30 mouse cellular contexts compared by ENCODE assay signal in genomic region chr15:59880426-59880825, GRCm38 (mm10).
"Had no signal": no experiment of that assay in that cellular context is flagged by ENCODE, and none has a peak within 500 bp of the region (broad histone marks: within the 10 kb centered on the region; RNA-seq: fewer than 3 reads in every experiment).

No protein-coding gene starts in this region.

- H3K4me3 ChIP-seq: limb, embryonic 10.5 days; limb, embryonic 12.5 days; limb, embryonic 13.5 days; limb, embryonic 15.5 days; liver, embryonic 12.5 days; liver, embryonic 13.5 days; liver, embryonic 15.5 days; lung, embryonic 15.5 days; megakaryocyte, embryonic 14.5 days; midbrain, embryonic 10.5 days; midbrain, embryonic 12.5 days; midbrain, embryonic 15.5 days; myocyte; neural tube, embryonic 12.5 days had no signal

- H3K27me3 ChIP-seq: limb, embryonic 12.5 days; limb, embryonic 13.5 days; limb, embryonic 15.5 days; liver, embryonic 12.5 days; liver, embryonic 13.5 days; liver, embryonic 15.5 days; lung, embryonic 15.5 days; midbrain, embryonic 12.5 days; midbrain, embryonic 15.5 days; neural tube, embryonic 12.5 days had no signal

- ATAC-seq: liver, embryonic 12.5 days; liver, postnatal 0 days; lung, postnatal 0 days; midbrain, embryonic 15.5 days; midbrain, embryonic 16.5 days had no signal

- H3K9me3 ChIP-seq: limb, embryonic 10.5 days; limb, embryonic 12.5 days; limb, embryonic 13.5 days; limb, embryonic 15.5 days; liver, embryonic 12.5 days; liver, embryonic 13.5 days; liver, embryonic 15.5 days; lung, embryonic 15.5 days; megakaryocyte, embryonic 14.5 days; midbrain, embryonic 10.5 days; midbrain, embryonic 12.5 days; midbrain, embryonic 15.5 days; neural tube, embryonic 12.5 days had no signal

- H3K9ac ChIP-seq: limb, embryonic 12.5 days; limb, embryonic 13.5 days; limb, embryonic 15.5 days; liver, embryonic 12.5 days; liver, embryonic 13.5 days; liver, embryonic 14.5 days; liver, embryonic 15.5 days; liver, postnatal 0 days; lung, embryonic 14.5 days; lung, embryonic 15.5 days; midbrain, embryonic 12.5 days; midbrain, embryonic 15.5 days; neural tube, embryonic 12.5 days had no signal

- H3K36me3 ChIP-seq: limb, embryonic 10.5 days; limb, embryonic 12.5 days; limb, embryonic 13.5 days; limb, embryonic 15.5 days; liver, embryonic 12.5 days; liver, embryonic 13.5 days; liver, embryonic 15.5 days; lung, embryonic 15.5 days; midbrain, embryonic 10.5 days; midbrain, embryonic 12.5 days; midbrain, embryonic 15.5 days; neural tube, embryonic 12.5 days had no signal

- H3K27ac ChIP-seq: limb, embryonic 10.5 days; limb, embryonic 12.5 days; limb, embryonic 13.5 days; limb, embryonic 15.5 days; liver, embryonic 12.5 days; liver, embryonic 13.5 days; liver, embryonic 14.5 days; liver, embryonic 15.5 days; lung, embryonic 15.5 days; macrophage; midbrain, embryonic 10.5 days; midbrain, embryonic 12.5 days; midbrain, embryonic 15.5 days; neural tube, embryonic 12.5 days had no signal

- H3K4me2 ChIP-seq: limb, embryonic 12.5 days; limb, embryonic 13.5 days; limb, embryonic 15.5 days; liver, embryonic 11.5 days; liver, embryonic 12.5 days; liver, embryonic 13.5 days; liver, embryonic 15.5 days; lung, embryonic 14.5 days; lung, embryonic 15.5 days; midbrain, embryonic 12.5 days; midbrain, embryonic 15.5 days; neural tube, embryonic 12.5 days had no signal

- DNase-seq: left cerebral cortex, postnatal 4 days; liver; liver, embryonic 13.5 days; liver, postnatal 0 days; lung, adult 18-20 months; lung, adult 2 months; lung, embryonic 14.5 days; lung, postnatal 10 days; lung, postnatal 14 days; lung, postnatal 36 days; lung, postnatal 4 days; midbrain, embryonic 14.5 days had no signal

- H3K4me1 ChIP-seq: limb, embryonic 10.5 days; limb, embryonic 12.5 days; limb, embryonic 13.5 days; limb, embryonic 15.5 days; liver, embryonic 12.5 days; liver, embryonic 13.5 days; liver, embryonic 15.5 days; lung, embryonic 15.5 days; megakaryocyte, embryonic 14.5 days; midbrain, embryonic 10.5 days; midbrain, embryonic 12.5 days; midbrain, embryonic 15.5 days; neural tube, embryonic 12.5 days had no signal
